Mouse (Mus musculus) heart, adult 18-20 months (tissue): ENCODE measurements around the gene Cep128. TPM values are rescaled to one million over a fixed set of nuclear protein-coding genes. Genes with fewer than 3 reads are reported as not detected.
"Not testable (repeated sequence)": the region's sequence is repeated elsewhere in the genome, so short reads cannot be mapped to it uniquely, and the experiment has no call there.

Experiments
- DNase-seq, 2 experiments: peaks; one replicate each; pipeline ENCODE4 v3.0.0; 2021 to 2022; ENCODE audit warnings: mixed read lengths in 1 of 2
- long read RNA-seq, 2 experiments: library from polyadenylated mRNA; stranded (forward); transcript quantifications; one replicate each; pipeline ENCODE4 v2.0.0; 2021
- total RNA-seq, 2 experiments: library from RNA; stranded (reverse); gene quantifications; 2 replicates each; pipeline ENCODE4 v1.2.3; 2021

Cep128 gene
- total RNA-seq = 10 to 100 TPM; 12.1 to 13.5 TPM
- long read RNA-seq, experiment 1, transcript Cep128-203 (6 exons, 775 nt) = major isoform, 7 of 9 reads
- long read RNA-seq, experiment 1, partial matches to known transcripts = 1 of 9 reads
- long read RNA-seq, experiment 1, other reads (novel, unspliced or antisense) = 1 of 9 reads
- long read RNA-seq, experiment 2, partial matches to known transcripts = 0 of 3 reads
- long read RNA-seq, experiment 2, other reads (novel, unspliced or antisense) = 0 of 3 reads

DNA sequence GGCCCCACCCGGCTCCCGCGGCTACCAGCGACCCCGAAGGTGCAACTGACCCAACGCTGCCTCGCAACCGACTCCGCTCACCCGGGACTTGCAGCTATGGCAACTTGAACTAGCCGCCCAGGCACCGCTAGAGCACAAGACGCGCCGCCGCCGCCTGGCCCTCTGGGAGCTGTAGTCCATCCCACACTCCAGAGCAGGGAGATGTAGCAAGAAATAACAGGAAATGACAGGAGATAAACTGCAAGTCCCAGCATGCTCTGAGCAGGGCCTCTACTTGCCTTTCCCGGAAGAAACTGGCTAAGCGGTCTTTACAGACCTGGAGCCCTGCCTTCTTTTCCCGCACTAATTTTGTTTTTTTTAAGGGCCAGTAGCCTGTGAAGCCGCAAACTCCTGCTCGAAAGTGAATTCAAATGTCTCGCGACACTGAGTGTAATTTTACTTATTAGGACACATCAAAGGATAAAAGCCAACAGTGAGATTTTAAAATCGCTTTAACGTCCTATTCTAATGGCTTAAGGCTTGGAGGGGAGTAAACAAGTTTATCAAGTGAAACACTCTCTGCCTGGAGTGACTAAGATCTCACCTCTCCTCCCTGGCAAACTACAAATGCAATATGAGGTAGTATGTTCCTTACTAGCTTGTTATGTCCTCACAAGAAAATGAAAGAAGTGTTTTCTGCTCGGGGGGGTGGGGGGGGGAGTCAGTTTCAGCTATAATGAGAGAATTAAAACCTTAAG lies at the start of gene Cep128, which contains the start of gene Tshr:
Gene Cep128, minus strand, starts transcription at position 129 of the 737 bp plus-strand sequence.
Gene Tshr, plus strand, starts transcription at position 283 of the 737 bp plus-strand sequence.
- peak; percentile 93 to 96 for DNase-seq

DNA sequence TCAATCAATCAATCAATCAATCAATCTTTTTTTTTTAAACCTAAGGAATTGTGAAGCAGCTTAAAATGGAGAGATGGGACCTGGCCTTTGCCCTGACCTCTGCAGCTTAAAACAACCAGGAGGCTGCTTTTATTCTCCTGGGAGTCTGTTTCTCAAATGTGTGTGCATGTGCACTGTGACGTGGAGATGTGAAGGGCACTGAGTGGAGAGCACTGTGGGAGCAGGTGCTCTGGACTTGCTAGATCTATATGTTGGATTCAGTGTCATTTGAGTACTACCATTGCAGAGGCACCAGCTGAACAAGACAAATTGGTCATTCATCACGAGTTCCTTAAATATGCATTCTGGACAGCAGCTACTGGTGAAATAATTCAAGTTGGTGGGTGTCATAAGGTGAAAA lies 42.9 kb upstream of the Cep128 start:
- no peak for DNase-seq

DNA sequence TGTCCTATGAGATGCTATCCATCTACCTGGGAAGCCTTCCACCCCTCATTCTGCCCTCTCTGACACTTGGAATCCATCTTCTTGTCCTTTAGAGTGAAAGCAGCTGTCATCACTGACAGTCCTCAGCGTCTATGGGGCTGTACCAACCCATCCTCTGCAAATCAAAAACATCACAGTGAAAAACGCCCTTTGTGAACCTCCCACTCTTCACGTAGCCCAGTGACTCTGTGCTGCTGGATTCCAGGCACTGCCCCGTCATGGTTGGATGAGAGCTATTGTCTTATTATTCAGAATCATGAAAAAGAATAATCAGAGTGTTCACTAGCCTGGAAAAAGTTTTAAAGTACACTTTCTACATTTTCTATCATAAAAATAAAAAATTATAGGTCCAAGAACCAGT lies 42.3 kb upstream of the Cep128 start:
- DNase-seq = no peak

DNA sequence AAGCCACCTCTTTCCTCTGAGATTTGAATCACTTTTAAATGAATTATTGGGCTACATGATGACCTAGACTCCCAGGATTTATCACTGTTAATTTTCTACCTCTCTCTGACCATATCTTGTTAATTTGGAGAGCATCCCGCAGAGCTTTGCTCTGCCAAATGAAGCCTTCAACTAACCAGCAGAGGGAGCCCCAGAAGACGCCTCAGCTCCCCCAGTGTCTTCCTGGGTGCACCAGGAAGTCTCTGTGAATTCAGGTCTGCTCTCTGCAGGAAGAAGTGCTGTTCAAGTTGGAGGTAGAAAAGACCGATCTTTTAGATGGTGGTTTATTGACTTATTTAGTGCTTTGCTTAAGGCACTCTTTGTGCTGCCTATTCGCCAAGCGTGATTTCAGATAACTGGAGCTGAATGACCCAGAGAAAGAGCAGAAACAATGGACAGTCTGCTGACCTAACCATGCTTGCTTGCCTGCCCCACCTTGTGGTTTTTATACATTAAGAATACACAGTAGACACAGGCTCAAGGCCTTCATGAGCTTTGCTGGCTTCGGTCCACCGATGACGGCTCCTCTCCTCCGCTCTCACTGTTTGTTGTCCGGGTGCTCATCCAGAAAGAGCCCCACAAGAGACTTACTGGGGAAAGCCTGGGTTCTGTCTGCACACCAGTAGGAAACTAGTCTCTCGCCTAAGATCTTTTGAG lies 39.1 kb upstream of the Cep128 start:
- peak in 1 of 2 experiments; percentile 13 for DNase-seq

DNA sequence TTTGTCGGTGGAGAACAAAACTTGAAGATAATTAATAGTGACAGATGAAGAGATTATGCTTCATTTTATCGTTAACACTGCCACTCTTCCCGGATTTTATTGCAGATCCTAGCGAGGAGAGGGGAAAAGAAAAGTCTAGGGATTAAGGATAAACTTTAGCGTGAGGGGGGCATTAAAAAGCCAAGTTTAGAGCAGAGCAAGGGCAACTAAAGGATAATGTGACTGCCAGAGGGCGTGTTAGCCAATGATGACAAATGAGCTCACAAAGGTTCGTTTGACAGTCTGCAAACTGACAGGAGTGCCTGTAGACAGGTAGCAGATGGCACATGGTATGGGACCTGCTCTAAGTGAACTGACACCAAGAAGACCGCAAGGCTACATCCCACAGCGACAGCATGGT lies 37.1 kb upstream of the Cep128 start:
- DNase-seq = no peak

DNA sequence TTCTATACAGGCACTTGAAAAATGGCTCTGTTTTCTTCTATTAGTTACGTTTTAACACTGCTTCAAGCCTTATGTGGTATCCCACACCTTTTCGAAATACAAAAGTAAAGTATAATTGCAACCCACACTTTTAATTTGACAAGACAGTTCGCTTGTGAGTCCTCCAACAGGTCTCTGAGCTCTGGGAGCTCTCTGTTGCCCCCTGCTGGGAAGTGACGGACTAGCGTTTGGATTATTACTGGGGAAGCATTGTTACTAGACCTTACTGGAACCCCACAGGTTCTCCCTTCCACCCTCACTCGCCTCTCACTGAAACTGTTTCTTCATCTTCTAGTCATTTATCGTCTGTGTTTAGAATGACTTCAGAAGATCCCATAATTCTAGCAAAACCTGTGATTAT lies 34.6 kb upstream of the Cep128 start:
- DNase-seq = peak; percentile 13 to 63

DNA sequence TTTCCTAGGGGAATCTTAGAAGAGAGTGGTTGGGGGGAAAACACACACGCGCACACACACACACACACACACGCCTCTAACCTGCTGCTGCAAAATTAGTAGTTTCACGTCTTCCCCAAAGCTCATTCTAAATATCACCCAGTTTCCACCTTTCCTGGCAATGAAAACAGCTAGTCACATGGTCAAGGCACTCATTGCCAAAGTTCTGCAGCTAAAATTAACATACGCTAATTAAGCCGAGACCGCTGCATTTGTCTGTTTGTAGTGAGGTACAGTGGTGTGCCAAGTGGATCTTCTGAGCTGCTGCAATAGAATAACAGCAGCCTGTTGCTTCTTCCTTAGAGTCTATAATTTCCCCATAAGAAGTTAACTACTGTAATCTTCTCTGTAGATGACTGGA lies 32.6 kb upstream of the Cep128 start:
- DNase-seq = no peak

DNA sequence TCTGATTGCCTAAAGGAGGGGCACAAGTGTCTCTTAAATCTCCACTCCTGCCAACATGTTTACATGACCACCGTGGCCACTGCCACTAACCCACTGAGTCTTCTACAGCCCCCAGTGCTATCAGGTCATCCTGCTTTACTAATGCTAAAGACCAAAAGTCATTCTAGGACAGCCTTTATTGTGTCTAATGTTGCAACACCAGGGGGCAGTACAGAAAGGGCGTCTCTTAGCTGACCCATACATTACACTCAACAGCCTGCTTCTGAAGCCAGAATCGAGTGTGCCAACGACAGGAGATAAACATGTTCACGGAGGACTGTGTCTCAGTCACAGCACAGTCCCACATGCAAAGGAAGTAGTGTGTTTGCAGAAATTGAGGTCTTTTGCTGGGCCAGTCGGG lies 30.9 kb upstream of the Cep128 start:
- no peak for DNase-seq

DNA sequence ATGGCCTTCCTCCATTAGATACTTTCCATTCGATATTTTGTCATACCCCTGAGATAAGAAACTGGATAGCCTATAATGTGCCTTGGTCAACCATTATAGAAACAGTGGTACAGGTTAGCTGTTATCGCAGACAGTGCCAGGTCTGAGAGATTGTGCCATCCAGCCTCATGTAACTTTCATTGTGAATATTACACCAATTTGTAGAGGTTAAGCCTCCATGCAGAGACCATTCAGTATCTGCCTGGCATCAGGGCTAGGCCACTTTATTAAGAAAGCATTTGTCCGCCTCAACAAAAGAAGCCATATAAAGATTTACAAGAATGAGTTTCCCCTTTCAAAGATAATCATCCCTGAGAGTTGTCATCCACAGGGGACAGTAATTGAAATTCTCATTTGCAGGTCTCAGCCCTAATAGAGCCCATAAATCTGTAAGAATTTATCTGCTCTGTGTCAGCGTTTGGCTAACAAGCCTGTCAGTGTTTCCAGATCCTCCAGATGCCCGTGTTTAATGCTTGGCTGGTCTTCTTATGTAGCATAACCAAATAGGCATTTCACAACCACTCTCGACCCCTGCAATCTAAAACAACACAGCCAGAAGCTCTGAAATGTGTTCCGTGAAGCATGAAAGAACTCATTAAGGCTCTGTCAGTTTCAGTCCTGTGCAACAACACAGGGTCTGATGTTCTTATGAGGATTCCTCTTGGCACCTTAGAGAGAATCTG lies 28.4 kb upstream of the Cep128 start:
- no peak for DNase-seq

DNA sequence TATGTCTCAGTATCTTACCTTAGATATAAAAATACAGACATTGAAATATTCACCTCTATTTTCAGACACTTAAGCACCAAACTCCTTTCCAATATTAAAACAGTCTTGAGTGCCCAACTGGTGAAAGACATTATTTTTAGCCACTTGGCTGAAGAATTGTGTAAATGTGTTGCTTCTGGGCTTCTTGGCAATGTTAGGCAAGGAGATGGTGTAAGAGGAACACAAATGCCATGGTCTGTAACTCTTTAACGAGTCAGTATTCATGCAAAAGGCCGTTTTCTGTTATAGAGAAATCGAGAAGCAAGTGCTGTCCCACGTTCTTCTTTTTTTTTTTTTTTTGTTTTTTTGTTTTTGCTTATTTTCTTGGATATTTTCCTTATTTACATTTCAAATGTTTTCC lies 26.1 kb upstream of the Cep128 start:
- DNase-seq = no peak

DNA sequence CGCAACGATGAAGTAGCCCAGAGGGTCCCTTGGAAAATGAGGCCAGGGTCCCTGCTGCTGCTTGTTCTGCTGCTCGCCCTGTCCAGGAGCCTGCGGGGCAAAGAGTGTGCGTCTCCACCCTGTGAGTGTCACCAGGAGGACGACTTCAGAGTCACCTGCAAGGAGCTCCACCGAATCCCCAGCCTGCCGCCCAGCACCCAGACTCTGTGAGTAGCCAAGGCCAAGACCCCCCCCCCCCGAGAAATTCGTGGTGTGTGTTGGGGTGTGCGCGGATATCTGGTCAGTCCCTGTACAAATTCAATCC lies 16.8 kb upstream of the Cep128 start:
- DNase-seq = no peak

DNA sequence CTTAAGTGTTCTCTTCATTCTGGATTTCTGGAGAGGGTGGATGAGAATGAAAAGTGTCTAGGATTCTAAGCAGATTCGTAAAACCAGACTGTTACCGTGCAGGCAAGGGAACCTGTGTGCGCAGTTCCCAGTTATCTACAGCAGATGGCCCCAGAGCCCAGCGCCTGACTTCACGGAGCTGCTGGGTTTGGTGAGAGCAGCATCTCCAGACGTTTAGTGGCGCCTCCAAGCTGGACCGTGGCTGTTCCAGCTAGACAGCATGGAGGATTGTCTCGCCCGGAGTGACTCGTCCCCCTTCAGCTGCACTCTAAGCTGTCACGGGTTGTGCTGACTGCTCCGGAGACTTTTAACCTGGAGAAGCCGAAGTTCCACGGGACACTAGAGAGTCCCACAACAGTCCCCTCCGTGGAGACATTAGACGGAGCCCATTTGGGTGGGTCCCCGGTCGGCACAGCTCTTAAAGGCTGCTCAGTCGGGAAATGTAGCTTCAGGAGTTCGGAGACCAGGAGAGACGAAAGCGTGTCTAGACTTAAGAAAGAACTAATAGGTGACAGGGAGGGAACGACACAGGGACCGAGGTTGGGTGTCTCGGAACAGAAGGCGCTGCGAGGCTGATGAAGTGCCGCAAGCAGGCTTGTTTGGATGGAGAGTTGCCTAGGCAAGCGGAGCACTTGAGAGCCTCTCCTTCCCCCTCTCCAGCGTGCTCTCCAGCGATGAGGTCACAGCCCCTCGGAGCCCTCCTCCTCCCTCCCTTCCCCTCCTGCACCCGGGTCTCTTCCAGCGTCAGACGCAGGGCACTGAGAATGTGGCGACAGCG lies 16.2 kb upstream of the Cep128 start:
- DNase-seq = peak; percentile 35 to 60

DNA sequence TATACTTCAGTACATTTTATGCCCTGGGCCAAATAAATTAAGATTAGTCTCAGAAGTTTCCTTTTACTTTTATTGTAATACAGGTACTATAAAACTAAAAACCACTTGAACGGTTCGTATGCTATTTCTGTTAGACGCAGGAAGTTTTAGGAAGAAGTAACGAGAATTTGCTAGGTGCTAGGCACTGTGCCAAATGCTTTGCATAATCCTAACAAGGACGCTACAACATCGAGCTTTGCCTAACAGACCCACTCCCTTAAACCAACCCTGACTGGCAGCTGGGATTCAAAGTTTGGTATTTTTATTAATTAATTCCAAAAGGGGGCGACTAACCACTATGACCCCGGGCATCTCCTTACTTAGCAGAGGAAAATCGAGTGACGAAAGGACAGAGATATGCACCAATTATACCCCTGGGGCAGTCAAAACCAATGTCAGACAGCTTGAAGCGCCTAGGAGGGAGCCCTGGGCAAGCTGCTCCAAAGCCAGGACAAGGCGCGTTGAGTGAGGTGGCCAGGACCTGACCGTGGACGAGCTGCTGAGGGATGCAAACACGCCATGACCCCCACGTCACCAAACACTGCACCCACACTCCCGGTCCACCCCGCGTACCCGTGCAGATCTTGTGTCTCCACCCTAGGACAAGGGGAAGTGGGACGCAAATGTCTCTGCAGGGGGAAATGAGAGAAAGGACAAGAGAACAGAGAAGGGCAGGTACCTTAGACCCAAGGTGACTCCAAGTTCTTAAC lies 519 bp downstream of the Cep128 start:
- no peak for DNase-seq

DNA sequence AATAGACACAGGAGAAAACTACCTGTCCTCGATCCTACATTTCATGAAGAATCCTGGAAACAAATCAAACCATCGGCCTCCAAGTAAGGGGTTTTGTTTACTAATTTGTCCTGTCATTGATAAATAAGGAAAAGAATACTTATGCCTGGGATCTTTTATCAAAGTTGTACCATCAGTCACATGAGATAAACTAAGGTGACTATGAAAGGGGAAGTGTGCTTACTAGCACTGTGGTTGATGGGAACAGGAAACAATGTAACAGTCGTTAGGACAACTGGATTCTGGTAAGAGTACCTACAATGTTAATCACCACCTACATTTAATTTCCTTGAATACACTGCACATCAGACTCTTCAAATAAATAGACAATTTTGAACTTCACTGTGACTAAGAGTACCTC lies 15.0 kb downstream of the Cep128 start:
- DNase-seq = no peak

DNA sequence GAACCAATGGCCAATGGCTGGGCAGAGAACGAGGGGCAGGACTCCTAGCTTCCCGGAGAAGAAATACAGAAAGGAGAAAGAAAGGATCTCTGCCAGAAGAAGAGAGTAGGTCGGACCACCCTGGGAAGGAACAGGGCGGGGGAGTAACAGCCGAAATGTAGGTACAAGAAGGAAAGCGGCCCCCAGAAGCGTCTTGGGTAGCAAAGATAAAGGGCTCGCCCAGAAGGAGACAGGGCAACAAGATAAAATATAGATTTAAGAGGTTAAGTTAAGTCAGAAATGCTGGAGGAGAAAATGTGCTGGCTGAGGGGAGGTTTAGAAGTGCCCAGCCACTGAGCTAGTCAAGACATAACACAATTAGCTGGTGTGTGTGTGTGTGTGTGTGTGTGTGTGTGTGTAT lies 30.4 kb downstream of the Cep128 start:
- DNase-seq = no peak

DNA sequence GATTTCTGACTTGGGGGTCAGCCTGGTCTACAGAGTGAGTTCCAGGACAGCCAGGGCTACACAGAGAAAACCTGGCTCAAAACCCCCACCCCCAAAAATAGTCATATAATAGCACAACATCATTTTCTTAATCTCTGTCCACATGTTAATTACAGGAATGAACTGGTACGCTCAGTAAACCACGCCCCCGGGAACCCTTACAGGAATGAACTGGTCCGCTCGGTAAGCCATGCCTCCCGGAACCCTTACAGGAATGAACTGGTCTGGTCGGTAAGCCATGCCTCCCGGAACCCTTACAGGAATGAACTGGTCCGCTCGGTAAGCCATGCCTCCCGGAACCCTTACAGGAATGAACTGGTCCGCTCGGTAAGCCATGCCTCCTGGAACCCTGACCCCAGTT lies 45.6 kb downstream of the Cep128 start:
- DNase-seq = not testable (repeated sequence)

DNA sequence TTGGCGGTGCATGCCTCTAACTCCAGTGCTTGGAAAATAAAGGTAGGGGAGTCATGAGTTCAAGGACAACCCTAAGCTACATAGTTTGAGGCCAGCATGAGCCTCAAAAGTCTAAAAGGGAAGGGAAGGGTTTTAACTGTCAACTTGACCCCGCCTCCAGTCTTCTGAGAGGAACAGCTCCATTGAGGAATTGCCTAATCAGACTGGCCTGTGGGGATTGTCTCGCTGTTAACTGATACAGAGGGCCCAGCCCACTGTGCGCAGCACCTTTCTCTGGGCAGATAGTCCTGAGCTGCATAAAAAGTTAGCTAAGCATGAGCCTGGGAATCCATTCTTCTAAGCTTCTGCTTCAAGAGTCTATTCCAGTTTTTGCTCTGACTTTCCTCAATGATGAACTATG lies 56.7 kb downstream of the Cep128 start:
- no peak for DNase-seq

DNA sequence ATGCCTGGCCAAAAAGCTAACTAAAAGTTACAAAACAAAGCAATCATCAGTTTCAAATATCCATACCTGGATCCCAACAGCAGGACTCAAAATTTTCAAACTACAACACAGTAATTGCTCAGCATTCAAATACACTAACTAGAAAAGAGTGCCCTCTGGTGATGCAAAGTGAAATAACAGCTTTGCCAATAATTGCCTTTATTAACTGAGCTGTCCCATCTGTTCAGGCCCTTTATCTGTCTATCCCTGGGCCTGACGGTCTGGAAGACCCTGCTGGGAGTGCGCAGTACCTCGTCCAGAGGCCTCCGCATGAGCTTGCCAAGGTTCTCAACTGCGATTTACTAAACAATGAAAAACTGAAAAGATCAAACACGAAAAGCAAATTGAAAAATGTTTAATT lies 58.1 kb downstream of the Cep128 start:
- peak; percentile 8 to 48 for DNase-seq

DNA sequence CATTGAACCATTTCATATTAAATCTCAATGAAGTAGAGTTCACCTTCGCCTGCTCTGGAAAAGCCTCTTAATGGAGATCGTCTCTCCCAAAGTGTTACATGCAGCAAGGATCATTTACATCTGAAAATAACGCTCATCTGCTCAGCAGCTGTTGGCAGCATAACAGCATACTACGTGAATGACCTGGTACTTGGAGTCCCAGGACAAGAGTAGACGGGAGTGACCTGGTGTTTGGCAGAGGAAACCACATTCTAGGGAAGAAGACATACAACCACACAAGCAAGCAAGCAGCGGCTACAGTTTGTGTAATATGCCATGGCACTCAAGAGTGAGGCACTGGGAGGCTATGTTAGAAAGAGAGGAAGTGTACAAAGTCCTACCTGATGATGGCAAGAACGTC lies 69.2 kb downstream of the Cep128 start:
- no peak for DNase-seq

DNA sequence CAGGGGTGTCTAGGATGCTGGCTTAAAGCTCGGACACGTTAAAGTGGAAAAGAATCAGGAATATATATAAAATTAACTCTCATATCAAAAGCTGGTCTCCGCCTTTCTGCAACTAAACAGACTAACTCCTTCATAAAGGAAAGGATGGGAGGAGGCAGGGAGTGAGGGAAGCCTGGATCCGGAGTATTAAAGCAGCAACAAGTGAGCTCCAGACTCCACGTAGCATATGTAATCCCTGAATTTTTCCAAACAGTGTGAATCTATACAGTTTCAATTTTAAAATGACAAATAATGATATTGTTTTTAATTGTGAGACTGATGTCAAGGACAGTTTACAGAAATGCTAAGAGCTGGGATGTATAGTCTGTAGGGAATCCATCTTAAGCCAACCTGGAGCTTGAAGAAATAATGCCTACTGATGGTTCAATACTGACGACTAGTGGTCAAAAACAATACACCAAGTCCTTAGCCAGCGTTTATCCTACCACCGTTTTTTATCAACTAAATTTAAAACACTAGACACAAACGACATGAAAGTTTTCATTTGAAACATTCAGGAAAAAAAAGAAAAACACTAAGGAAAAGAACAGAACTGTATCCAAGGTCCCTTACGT lies 70.1 kb downstream of the Cep128 start:
- peak in 1 of 2 experiments; percentile 38 for DNase-seq

DNA sequence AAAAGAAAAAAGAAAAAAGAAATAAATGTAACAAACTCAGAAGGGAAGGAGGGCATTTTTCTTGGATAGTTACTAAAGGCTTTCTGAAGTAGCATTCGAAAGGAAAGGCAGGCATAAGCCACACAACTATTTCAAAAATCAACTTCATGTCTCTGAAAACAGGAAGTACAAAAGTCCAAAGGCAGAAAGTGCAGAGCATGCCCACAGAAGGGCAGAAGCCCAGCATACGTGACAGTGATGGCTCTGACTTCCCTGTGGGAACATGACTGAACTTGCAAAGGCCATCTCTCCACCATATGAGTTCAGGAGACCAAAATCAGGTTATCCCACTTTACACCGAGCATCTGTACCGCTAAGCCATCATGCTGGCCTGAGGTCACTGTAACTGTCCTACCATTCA lies 71.6 kb downstream of the Cep128 start:
- no peak for DNase-seq
